Mouse (Mus musculus): ENCODE measurements at regions not wholly inside any gene's neighbourhood (a gene's known extent, or its start where the extent isn't known, plus 50 kb on each side); places are given as distances from the start of the nearest gene placed in this dataset.

DNA sequence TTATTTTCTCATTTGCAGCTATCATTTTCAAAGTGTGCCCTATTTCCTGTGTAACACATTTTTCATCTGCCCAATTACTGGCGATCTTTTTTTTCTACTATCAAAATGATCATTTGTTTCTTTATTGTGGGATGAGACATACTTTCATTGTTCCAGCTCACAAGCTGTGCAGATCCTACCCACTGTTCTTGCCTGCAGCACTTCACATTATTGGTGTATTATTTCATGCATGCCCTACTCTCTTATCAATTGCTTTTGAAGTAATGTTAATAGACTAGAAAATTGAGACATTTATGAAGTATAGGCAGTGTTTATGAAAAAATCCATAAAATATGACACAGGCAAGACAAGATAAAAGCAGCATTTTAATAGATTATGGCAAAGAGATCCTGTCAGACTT, 204.6 kb downstream of the Dph6 start:
- TF ChIP-seq CTCF (IDR thresholded peaks at IDR 0.05; ENCODE audit: low read depth, low read length), result no peak
- TF ChIP-seq POLR2A (IDR thresholded peaks at IDR 0.05; ENCODE audit: extremely low read depth, insufficient read depth, low read length), result no peak

All from liver, adult 2 months (tissue).